Mouse (Mus musculus) limb, embryonic 11.5 days (tissue): ENCODE measurements at regions not wholly inside any gene's neighbourhood (a gene's known extent, or its start where the extent isn't known, plus 50 kb on each side); places are given as distances from the start of the nearest gene placed in this dataset.

Experiments
- ATAC-seq: fragments of 200-750 bp; cut with Nextera tagmentation; 2 replicates; pipeline ENCODE4 v1.8.0; 2017; ENCODE audit warnings: low read depth; ENCODE audit not compliant: insufficient number of reproducible peaks, low FRiP score, low TSS enrichment
- DNase-seq: peaks from one replicate; pipeline ENCODE4 v3.0.0-alpha.2; 2015; ENCODE audit warnings: low spot score
- H3K27ac ChIP-seq: fragments of 300-500 bp; sonication (generic); replicated peaks from 2 replicates; pipeline ENCODE4 v1.5.1; 2014; ENCODE audit warnings: low read depth, mild to moderate bottlenecking, low read length
- H3K27me3 ChIP-seq: fragments of 300-500 bp; sonication (generic); 2 replicates; pipeline ENCODE4 v1.6.1; 2014; ENCODE audit warnings: mild to moderate bottlenecking, low read length, mixed read lengths; ENCODE audit not compliant: control insufficient read depth, insufficient read depth
- H3K36me3 ChIP-seq: fragments of 300-500 bp; sonication (generic); 2 replicates; pipeline ENCODE4 v1.6.1; 2014; ENCODE audit warnings: mild to moderate bottlenecking, low read length, moderate library complexity, mixed read lengths; ENCODE audit not compliant: control insufficient read depth, insufficient read depth
- H3K4me1 ChIP-seq: fragments of 300-500 bp; sonication (generic); 2 replicates; pipeline ENCODE4 v1.6.1; 2014; ENCODE audit warnings: low read length, mixed read lengths; ENCODE audit not compliant: control insufficient read depth, insufficient read depth
- H3K4me2 ChIP-seq: fragments of 300-500 bp; sonication (generic); 2 replicates; pipeline ENCODE4 v1.6.1; 2014; ENCODE audit warnings: low read depth, mild to moderate bottlenecking, moderate library complexity; ENCODE audit not compliant: severe bottlenecking
- H3K4me3 ChIP-seq: fragments of 300-500 bp; sonication (generic); 2 replicates; pipeline ENCODE4 v1.5.1; 2014; ENCODE audit warnings: low read depth, low read length
- H3K9ac ChIP-seq: fragments of 300-500 bp; sonication (generic); 2 replicates; pipeline ENCODE4 v1.6.1; 2014; ENCODE audit warnings: mild to moderate bottlenecking, low read length
- H3K9me3 ChIP-seq: fragments of 300-500 bp; sonication (generic); 2 replicates; pipeline ENCODE4 v1.6.1; 2016; ENCODE audit warnings: low read length; ENCODE audit not compliant: control insufficient read depth
- WGBS: fragments of 180-500 bp; shearing (Covaris S2); extraction: QIAGEN DNeasy Blood & Tissue Kit; methylation state at CpG from one replicate; pipeline ENCODE4 v1.1.7; 2014; 5-methylcytosine and 5-hydroxymethylcytosine counted together

DNA sequence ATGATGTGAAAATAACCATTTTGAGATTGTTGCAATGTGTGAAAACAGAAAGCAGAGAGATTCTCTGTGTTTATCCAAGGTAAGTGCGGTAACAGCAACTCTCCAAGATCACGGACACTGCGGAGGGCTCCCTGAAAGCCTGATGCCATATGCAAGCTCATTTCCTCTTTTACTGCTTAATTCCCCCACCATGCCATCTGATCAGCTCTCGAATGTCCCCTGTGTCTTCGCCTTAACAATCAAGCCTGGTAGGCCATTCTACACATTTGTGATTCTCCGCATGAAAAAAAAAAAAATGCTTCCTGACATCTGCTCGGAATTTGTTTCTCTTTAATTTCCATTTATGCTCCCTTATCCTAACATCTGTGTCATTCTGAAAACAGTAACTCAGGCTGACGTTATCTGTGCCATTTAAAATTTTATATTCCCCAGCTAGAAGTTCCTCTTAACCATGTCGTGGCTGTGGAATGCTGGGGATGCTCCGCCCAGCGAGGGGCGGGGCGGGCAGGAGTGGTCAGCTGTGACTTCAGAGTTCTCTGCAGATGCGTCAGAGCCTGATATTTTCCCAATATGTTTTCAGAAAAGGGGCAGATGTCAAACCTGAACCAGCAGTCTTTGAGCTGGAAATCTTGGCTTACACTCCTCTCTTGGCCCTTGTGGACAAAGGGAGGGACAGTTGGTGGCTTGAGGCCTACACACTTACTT lies 144.5 kb upstream of the Tox3 start:
- H3K27me3 ChIP-seq, result no peaks in the 10 kb centered on the region
- no peak overlapping the region for H3K9ac ChIP-seq
- H3K9me3 ChIP-seq, result no peaks in the 10 kb centered on the region
- H3K36me3 ChIP-seq, result no peaks in the 10 kb centered on the region
- ATAC-seq (no peak), DNase-seq (no peak)
- H3K4me3 ChIP-seq, result no peak overlapping the region
- H3K27ac ChIP-seq, result no peak overlapping the region
- WGBS, result 58% methylated on average over 14 of the region's 14 CpGs
- peaks cover 16% of the 10 kb centered on the region for H3K4me1 ChIP-seq
- no peak overlapping the region for H3K4me2 ChIP-seq

DNA sequence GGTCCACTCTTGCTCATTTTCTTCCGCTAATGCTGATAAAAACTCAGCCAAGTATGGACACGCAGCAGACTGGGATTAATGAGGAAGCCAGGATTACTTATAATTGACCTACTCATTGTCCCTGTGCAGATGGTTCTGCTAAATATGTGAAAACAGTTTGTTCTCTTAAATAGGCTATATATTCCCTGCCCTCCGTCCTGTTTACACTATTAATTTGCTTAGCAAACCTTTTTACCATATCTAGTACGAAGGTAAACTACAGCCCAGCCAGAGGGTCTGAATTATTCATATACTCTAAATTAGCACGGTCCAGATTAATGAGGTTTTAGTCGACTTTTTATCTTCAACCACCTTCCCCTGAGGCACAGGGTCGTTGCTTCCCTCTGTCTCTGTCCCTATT lies 143.5 kb upstream of the Tox3 start:
- 58% methylated on average over 7 of the region's 7 CpGs for WGBS
- Histone ChIP-seq H3K27ac (no peak overlapping the region), H3K9ac (no peak overlapping the region), H3K9me3 (no peaks in the 10 kb centered on the region), H3K36me3 (no peaks in the 10 kb centered on the region), H3K4me3 (no peak overlapping the region), H3K4me1 (peaks cover 7% of the 10 kb centered on the region), H3K27me3 (no peaks in the 10 kb centered on the region), H3K4me2 (no peak overlapping the region)
- DNase-seq, result no peak
- no peak for ATAC-seq

DNA sequence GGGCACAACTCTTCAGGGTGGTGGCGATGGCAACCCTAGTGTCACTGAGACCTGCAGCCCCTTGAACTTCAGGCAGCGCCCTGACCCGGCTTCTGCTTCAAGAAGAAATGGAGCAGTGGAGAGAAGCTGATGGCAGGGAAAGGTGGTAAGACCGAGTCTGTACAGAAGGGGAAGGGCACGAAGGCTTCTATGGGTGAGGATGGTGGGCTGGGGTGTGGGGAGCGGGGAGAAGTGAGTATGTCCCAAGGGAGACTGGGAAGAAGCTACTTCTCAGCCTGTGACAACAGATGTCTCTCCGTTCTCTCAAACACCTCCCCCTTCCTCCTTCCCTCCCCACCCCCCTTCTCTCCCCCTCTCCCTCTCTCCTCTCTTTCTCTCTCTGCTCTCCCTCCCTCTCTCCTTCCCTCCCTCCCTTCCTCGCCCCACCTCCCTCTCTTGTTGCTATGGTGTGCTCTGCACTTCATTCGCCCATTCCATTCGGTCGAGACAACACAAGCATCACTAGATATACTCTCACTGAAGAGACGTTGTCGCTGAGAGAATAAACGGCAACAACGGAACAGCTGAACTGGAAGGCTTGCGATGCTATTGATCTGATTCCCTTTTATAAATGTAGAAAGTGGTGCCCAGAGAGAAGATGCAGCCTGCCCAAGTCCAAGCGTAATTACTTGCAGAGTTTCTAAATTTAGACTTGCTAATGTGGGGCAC lies 142.7 kb upstream of the Tox3 start:
- WGBS, result 65% methylated on average over 16 of the region's 17 CpGs
- DNase-seq (no peak), ATAC-seq (no peak)
- H3K4me1 ChIP-seq, result peaks cover 3% of the 10 kb centered on the region
- H3K9me3 ChIP-seq, result no peaks in the 10 kb centered on the region
- H3K27ac ChIP-seq, result no peak overlapping the region
- H3K36me3 ChIP-seq, result no peaks in the 10 kb centered on the region
- H3K9ac ChIP-seq, result no peak overlapping the region
- no peaks in the 10 kb centered on the region for H3K27me3 ChIP-seq
- H3K4me3 ChIP-seq, result no peak overlapping the region
- H3K4me2 ChIP-seq, result no peak overlapping the region

DNA sequence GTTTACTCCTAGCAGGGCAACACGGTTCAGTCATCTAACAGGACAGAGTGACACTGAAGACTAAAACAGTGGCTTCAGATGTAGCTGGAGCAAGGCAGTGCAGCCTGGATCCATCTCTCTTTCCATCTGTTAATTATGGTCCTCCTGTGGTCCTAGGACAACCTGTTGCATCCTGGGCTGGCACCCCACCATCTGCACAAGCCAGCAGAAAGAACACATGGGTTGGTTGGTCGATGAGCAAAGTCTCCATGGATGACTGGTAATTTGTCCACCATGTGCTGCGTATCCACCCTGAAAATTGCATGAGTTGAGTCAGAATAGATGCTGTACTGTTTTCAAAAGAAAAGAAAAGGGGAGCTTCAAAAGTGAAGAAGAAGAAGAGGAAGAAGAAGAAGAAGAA lies 138.4 kb upstream of the Tox3 start:
- WGBS, result 90% methylated on average over 3 of the region's 3 CpGs

DNA sequence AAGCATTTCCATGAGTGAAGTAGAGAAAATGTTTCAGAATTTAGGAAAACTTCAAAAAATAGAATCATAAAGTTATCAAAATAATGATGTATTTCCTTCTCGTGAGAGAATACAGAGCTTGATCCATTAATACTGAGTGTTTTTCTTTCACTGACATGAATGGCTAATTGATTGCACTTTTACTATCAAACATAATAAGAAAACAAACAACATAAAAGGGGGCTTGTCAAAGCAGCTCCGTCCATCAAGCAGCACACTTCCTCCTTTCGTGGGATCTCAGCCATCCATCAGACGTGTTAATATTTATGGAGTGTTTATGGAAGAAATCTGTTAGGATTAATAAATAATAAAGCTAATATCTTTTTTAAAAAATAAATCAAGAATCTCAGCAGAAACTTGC lies 130.0 kb upstream of the Tox3 start:
- Histone ChIP-seq H3K27ac (no peak overlapping the region), H3K36me3 (no peaks in the 10 kb centered on the region), H3K9me3 (no peaks in the 10 kb centered on the region), H3K4me3 (no peak overlapping the region), H3K4me1 (no peaks in the 10 kb centered on the region), H3K4me2 (no peak overlapping the region), H3K9ac (no peak overlapping the region), H3K27me3 (no peaks in the 10 kb centered on the region)
- ATAC-seq (no peak), DNase-seq (no peak)
- 41% methylated on average over 4 of the region's 4 CpGs for WGBS

More for the DNA sequence above, 138.4 kb upstream of the Tox3 start:
- Histone ChIP-seq H3K36me3 (no peaks in the 10 kb centered on the region), H3K4me1 (0 out of 2 replicates have a peak, but pooled peaks cover 2% of the 10 kb centered on the region), H3K4me2 (no peak overlapping the region), H3K4me3 (no peak overlapping the region), H3K27ac (no peak overlapping the region), H3K9me3 (no peaks in the 10 kb centered on the region), H3K9ac (no peak overlapping the region), H3K27me3 (no peaks in the 10 kb centered on the region)
- DNase-seq (no peak), ATAC-seq (no peak)

DNA sequence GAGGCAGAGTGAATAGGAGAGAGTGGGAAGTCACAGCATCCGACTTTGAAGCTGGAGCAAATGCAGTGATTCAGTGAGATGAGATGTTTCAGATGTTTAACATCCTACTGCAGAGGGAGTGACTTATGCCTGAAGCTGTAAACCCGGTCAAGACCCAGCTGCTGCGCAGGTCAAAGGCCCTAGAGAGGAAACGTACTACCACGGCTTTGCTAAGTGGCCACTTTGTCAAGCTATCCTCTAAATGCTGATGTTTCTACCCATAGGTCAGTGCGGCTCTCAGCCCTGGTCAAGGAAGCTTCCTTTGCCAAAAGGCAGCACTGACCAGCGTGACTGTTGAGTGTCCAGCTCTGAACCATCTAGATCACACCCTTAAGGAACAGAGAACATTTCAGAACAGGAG lies 125.9 kb upstream of the Tox3 start:
- H3K9ac ChIP-seq, result no peak overlapping the region
- ATAC-seq (no peak), DNase-seq (no peak)
- no peaks in the 10 kb centered on the region for H3K4me1 ChIP-seq
- H3K27me3 ChIP-seq, result no peaks in the 10 kb centered on the region
- H3K9me3 ChIP-seq, result no peaks in the 10 kb centered on the region
- H3K27ac ChIP-seq, result no peak overlapping the region
- H3K36me3 ChIP-seq, result no peaks in the 10 kb centered on the region
- H3K4me2 ChIP-seq, result no peak overlapping the region
- no peak overlapping the region for H3K4me3 ChIP-seq
- WGBS, result 55% methylated on average over 7 of the region's 7 CpGs

DNA sequence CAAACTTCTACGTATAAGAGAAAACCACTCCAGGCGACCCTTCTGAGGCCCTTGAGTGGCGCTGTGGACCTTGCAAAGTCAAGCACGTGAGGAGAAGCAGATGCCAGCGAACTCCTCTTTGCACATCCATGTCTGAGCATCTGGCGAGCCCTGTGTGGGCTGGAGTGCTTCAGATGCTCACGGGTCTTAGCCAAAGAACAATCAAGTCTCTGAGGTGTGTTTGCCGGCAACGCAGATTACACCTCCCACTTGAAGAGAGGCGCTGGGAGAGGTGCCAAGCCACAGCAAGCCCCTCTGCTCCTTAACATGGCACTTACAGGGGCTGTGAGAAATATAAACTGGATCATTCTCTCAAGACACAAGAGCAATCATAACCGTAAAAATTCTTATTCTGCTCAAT lies 122.7 kb upstream of the Tox3 start:
- H3K36me3 ChIP-seq, result no peaks in the 10 kb centered on the region
- H3K27ac ChIP-seq, result no peak overlapping the region
- 78% methylated on average over 11 of the region's 11 CpGs for WGBS
- no peaks in the 10 kb centered on the region for H3K27me3 ChIP-seq
- no peak overlapping the region for H3K9ac ChIP-seq
- no peak for ATAC-seq
- H3K9me3 ChIP-seq, result no peaks in the 10 kb centered on the region
- no peak overlapping the region for H3K4me2 ChIP-seq
- H3K4me1 ChIP-seq, result no peaks in the 10 kb centered on the region
- DNase-seq, result no peak
- no peak overlapping the region for H3K4me3 ChIP-seq

DNA sequence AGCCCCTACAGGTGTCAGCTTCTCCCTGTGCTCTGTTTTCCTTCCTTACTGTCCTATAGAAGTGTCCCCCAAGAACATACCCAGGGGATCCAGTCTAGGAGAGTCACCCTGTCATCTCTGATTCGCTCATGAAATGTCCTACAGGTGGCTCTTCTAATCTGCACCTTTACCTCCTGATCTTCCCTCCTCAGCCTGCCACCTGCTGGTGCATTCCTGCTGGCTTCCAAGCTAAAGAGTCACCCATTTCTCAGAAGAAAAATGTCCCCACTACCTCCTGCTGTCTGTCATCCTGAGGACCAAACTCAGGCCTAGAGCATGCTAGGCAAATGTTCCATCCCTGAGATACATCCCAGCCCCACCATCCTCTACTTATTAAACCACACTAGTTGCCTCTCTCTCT lies 115.6 kb upstream of the Tox3 start:
- no peak overlapping the region for H3K4me3 ChIP-seq
- DNase-seq (no peak), ATAC-seq (no peak)
- no peaks in the 10 kb centered on the region for H3K36me3 ChIP-seq
- no peaks in the 10 kb centered on the region for H3K9me3 ChIP-seq
- 57% methylated on average over 1 of the region's 1 CpGs for WGBS
- H3K27ac ChIP-seq, result no peak overlapping the region
- H3K4me2 ChIP-seq, result no peak overlapping the region
- H3K4me1 ChIP-seq, result no peaks in the 10 kb centered on the region
- no peaks in the 10 kb centered on the region for H3K27me3 ChIP-seq
- H3K9ac ChIP-seq, result no peak overlapping the region
